Mouse (Mus musculus): ENCODE data around the gene Mapkapk2.

DNA sequence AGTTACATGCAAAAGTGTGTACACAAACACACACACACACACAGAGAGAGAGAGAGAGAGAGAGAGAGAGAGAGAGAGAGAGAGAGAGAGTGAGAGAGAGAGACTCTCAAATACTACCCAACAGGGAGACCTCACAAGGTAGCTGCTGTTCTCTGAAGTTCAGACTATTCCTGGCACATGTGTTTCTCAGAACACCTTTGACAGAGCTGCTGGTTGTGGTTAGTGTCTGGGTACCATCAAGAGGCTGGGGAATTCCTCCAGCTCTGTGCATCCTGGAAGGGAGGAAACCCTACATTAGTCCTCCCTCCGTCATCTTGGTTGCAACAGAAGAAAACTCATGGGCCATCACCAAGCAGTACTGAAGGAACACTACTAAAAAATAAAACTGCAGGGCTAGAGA, 16.9 kb downstream of the Mapkapk2 start:
- TF ChIP-seq POLR2A (IDR thresholded peaks at IDR 0.05; ENCODE audit: borderline replicate concordance, insufficient read depth, low read length) (no peak), CTCF (IDR thresholded peaks at IDR 0.05; ENCODE audit: borderline replicate concordance, insufficient read depth, low read depth, low read length) (no peak)
